In genomic region chr7:98309219-98310030, GRCm38 (mm10) we compare ENCODE assay signal across 7 mouse cellular contexts. TPM values are rescaled to one million over a fixed set of nuclear protein-coding genes. Genes with fewer than 3 reads are reported as not detected.
DNase-seq lines count a peak whose midpoint lies in the region; ATAC-seq lines count a peak whose summit lies in the region.

No protein-coding gene starts in this region.

- peak; percentile 98 for DNase-seq in adrenal gland, postnatal 10 days
- DNase-seq in embryonic facial prominence, embryonic 10.5 days (ENCODE audit: low spot score), result peak; percentile 96
- DNase-seq in heart, adult 11 months, result peak; percentile 100
- peak; percentile 97 for DNase-seq in kidney, adult 18-20 months
- peak; percentile 97 for DNase-seq in limb, embryonic 11.5 days (ENCODE audit: low spot score)
- peak; percentile 95 for DNase-seq in midbrain, embryonic 14.5 days
- peak; percentile 90 to 97 for DNase-seq in spleen, adult 18-20 months

- peaks cover 15% of the 10 kb centered on the region for H3K4me1 ChIP-seq in embryonic facial prominence, embryonic 10.5 days
- H3K4me1 ChIP-seq in limb, embryonic 11.5 days (ENCODE audit: control insufficient read depth, insufficient read depth, low read length), result 0 out of 2 replicates have a peak, but pooled peaks cover 3% of the 10 kb centered on the region
- H3K4me1 ChIP-seq in midbrain, embryonic 14.5 days (ENCODE audit: control insufficient read depth, insufficient read depth, low read length), result no peaks in the 10 kb centered on the region

- WGBS in embryonic facial prominence, embryonic 10.5 days, result under 1% methylated on average over 53 of the region's 53 CpGs
- WGBS in limb, embryonic 11.5 days, result under 1% methylated on average over 51 of the region's 53 CpGs
- under 1% methylated on average over 53 of the region's 53 CpGs for WGBS in midbrain, embryonic 14.5 days

- H3K9ac ChIP-seq in limb, embryonic 11.5 days (ENCODE audit: low read length), result peak overlapping the region; percentile 86
- H3K9ac ChIP-seq in midbrain, embryonic 14.5 days (replicated peaks; ENCODE audit: low read length), result peak overlapping the region; percentile 78

- H3K27ac ChIP-seq in embryonic facial prominence, embryonic 10.5 days (replicated peaks), result peak overlapping the region; percentile 87
- H3K27ac ChIP-seq in limb, embryonic 11.5 days (replicated peaks; ENCODE audit: low read depth, low read length), result no peak overlapping the region
- peak overlapping the region; percentile 63 for H3K27ac ChIP-seq in midbrain, embryonic 14.5 days (replicated peaks; ENCODE audit: low read depth, low read length)

- H3K27me3 ChIP-seq in embryonic facial prominence, embryonic 10.5 days (replicated peaks; ENCODE audit: low read depth, poor library complexity, severe bottlenecking), result peaks cover 11% of the 10 kb centered on the region
- no peaks in the 10 kb centered on the region for H3K27me3 ChIP-seq in limb, embryonic 11.5 days (ENCODE audit: control insufficient read depth, insufficient read depth, low read length)
- H3K27me3 ChIP-seq in midbrain, embryonic 14.5 days (ENCODE audit: control insufficient read depth, insufficient read depth, low read length), result no peaks in the 10 kb centered on the region

- peak overlapping the region; percentile 85 for H3K4me2 ChIP-seq in limb, embryonic 11.5 days (ENCODE audit: low read depth, severe bottlenecking)
- peak overlapping the region; percentile 77 for H3K4me2 ChIP-seq in midbrain, embryonic 14.5 days (ENCODE audit: low read length)

- peak; percentile 99 for ATAC-seq in limb, embryonic 11.5 days (ENCODE audit: insufficient number of reproducible peaks, low FRiP score, low TSS enrichment, low read depth)
- peak; percentile 98 for ATAC-seq in midbrain, embryonic 14.5 days (ENCODE audit: low FRiP score, low TSS enrichment)

- peak overlapping the region; percentile 89 for H3K4me3 ChIP-seq in embryonic facial prominence, embryonic 10.5 days
- H3K4me3 ChIP-seq in limb, embryonic 11.5 days (ENCODE audit: low read depth, low read length), result peak overlapping the region; percentile 83
- H3K4me3 ChIP-seq in midbrain, embryonic 14.5 days (replicated peaks; ENCODE audit: low read depth, low read length), result peak overlapping the region; percentile 79

- no peaks in the 10 kb centered on the region for H3K36me3 ChIP-seq in embryonic facial prominence, embryonic 10.5 days (replicated peaks)
- no peaks in the 10 kb centered on the region for H3K36me3 ChIP-seq in limb, embryonic 11.5 days (ENCODE audit: control insufficient read depth, insufficient read depth, low read length)
- H3K36me3 ChIP-seq in midbrain, embryonic 14.5 days (ENCODE audit: control insufficient read depth, insufficient read depth, low read length), result no peaks in the 10 kb centered on the region

- no peaks in the 10 kb centered on the region for H3K9me3 ChIP-seq in embryonic facial prominence, embryonic 10.5 days
- H3K9me3 ChIP-seq in limb, embryonic 11.5 days (ENCODE audit: control insufficient read depth, low read length), result no peaks in the 10 kb centered on the region
- H3K9me3 ChIP-seq in midbrain, embryonic 14.5 days (ENCODE audit: control insufficient read depth, low read length), result no peaks in the 10 kb centered on the region

RNA-seq across cellular contexts. Expression of gene Acer3, which starts 11.6 kb away (rescaled TPM):
- 10 to 100 TPM; 18.4 to 20.7 TPM for total RNA-seq in adrenal gland, postnatal 10 days (2021)
- 18.0 and 21.3 TPM in 2 replicates for polyA plus RNA-seq in embryonic facial prominence, embryonic 10.5 days (2016; fragmentation: Nextera tagmentation; extraction: Ambion mirVana)
- 24.6 and 26.4 TPM in 2 replicates for polyA plus RNA-seq in limb, embryonic 11.5 days (2014; fragmentation: Nextera tagmentation; extraction: Ambion mirVana)
- 17.9 and 18.9 TPM in 2 replicates for polyA plus RNA-seq in midbrain, embryonic 14.5 days (2014; fragmentation: Nextera tagmentation; extraction: Ambion mirVana)

RNA-seq across cellular contexts. Expression of gene Tsku, which starts 51.7 kb away (rescaled TPM):
- total RNA-seq in adrenal gland, postnatal 10 days (2021), result 1 to 10 TPM; 7.0 to 7.2 TPM
- 9.7 and 10.9 TPM in 2 replicates for polyA plus RNA-seq in embryonic facial prominence, embryonic 10.5 days (2016; fragmentation: Nextera tagmentation; extraction: Ambion mirVana)
- polyA plus RNA-seq in limb, embryonic 11.5 days (2014; fragmentation: Nextera tagmentation; extraction: Ambion mirVana), result 15.2 and 16.0 TPM in 2 replicates
- polyA plus RNA-seq in midbrain, embryonic 14.5 days (2014; fragmentation: Nextera tagmentation; extraction: Ambion mirVana), result 8.2 and 10.3 TPM in 2 replicates
